Mouse (Mus musculus) ES-E14 (cell line): Measurements from ENCODE around the gene Dctpp1. TPM values are rescaled to one million over a fixed set of nuclear protein-coding genes. Genes with fewer than 3 reads are reported as not detected.

Experiments
- DNase-seq: peaks from one replicate; pipeline ENCODE4 v3.0.0-alpha.2; 2013; ENCODE audit warnings: low read depth, low spot score
- H3K27ac ChIP-seq: 2 replicates; pipeline ENCODE4 v1.5.1; 2012; ENCODE audit warnings: low read depth, mild to moderate bottlenecking, low read length, moderate library complexity, mixed read lengths; ENCODE audit not compliant: poor library complexity, insufficient read depth, severe bottlenecking
- H3K36me3 ChIP-seq: 2 replicates; pipeline ENCODE4 v1.6.1; 2012; ENCODE audit warnings: mild to moderate bottlenecking, low read length, moderate library complexity, mixed read lengths; ENCODE audit not compliant: control insufficient read depth, poor library complexity, insufficient read depth, severe bottlenecking
- H3K4me1 ChIP-seq, 2 experiments: fragments of 150-350 bp in 1 of 2; sonication (generic) in 1 of 2; 2 replicates each; pipeline ENCODE4 v1.6.1; 2012; ENCODE audit warnings: low read length in 2 of 2, mild to moderate bottlenecking in 1 of 2, mixed read lengths in 1 of 2; ENCODE audit not compliant: control insufficient read depth in 2 of 2, insufficient read depth in 2 of 2, poor library complexity in 1 of 2
- H3K4me3 ChIP-seq, 2 experiments: fragments of 150-350 bp in 1 of 2; sonication (generic) in 1 of 2; 2 replicates each; pipeline ENCODE4 v1.5.1; 2012; ENCODE audit warnings: low read length in 2 of 2, low read depth in 1 of 2, mild to moderate bottlenecking in 1 of 2, mixed read lengths in 1 of 2; ENCODE audit not compliant: insufficient read depth in 1 of 2, poor library complexity in 1 of 2, severe bottlenecking in 1 of 2
- H3K9ac ChIP-seq: 2 replicates; pipeline ENCODE4 v1.6.1; 2012; ENCODE audit warnings: low read depth, mild to moderate bottlenecking, low read length, mixed read lengths; ENCODE audit not compliant: poor library complexity, insufficient read depth, severe bottlenecking
- H3K9me3 ChIP-seq: fragments of 150-350 bp; sonication (generic); 2 replicates; pipeline ENCODE4 v1.6.1; 2012; ENCODE audit warnings: low read depth, mild to moderate bottlenecking, low read length; ENCODE audit not compliant: control insufficient read depth, insufficient read depth
- CHD2 ChIP-seq: IDR thresholded peaks from 2 replicates; pipeline ENCODE4 v1.6.1; 2014; ENCODE audit warnings: mild to moderate bottlenecking, low read depth, low read length, inconsistent platforms
- HCFC1 ChIP-seq: IDR thresholded peaks from 2 replicates; pipeline ENCODE4 v1.6.1; 2012; ENCODE audit warnings: low read length, inconsistent platforms, borderline replicate concordance; ENCODE audit not compliant: insufficient read depth
- MAFK ChIP-seq: IDR thresholded peaks from 2 replicates; pipeline ENCODE4 v1.6.1; 2014; ENCODE audit warnings: mild to moderate bottlenecking, low read depth, low read length, inconsistent platforms; ENCODE audit not compliant: insufficient read depth
- ZC3H11A ChIP-seq: IDR thresholded peaks from 2 replicates; pipeline ENCODE4 v1.6.1; 2012; ENCODE audit warnings: low read depth, mild to moderate bottlenecking, inconsistent platforms, low read length, borderline replicate concordance
- ZNF384 ChIP-seq: IDR thresholded peaks from 2 replicates; pipeline ENCODE4 v1.6.1; 2012; ENCODE audit warnings: low read depth, low read length, inconsistent platforms
- in situ Hi-C, 2 experiments: fragments of 600-800 bp; cut with MboI; formaldehyde crosslinking; loops; one replicate each; pipeline ENCODE4 v1.15.1; 2025; ENCODE audit warnings: low sequenced_read_pairs in 2 of 2, inconsistent platforms in 1 of 2; ENCODE audit not compliant: unreplicated experiment in 2 of 2
- total RNA-seq: library from RNA; depleted of rRNA; stranded (reverse); fragments of 300-350 nt; gene quantifications from 2 replicates; pipeline ENCODE4 v1.2.3, GENCODE M21; 2012

Dctpp1 gene
- total RNA-seq, 1 experiment = 391 TPM

DNA sequence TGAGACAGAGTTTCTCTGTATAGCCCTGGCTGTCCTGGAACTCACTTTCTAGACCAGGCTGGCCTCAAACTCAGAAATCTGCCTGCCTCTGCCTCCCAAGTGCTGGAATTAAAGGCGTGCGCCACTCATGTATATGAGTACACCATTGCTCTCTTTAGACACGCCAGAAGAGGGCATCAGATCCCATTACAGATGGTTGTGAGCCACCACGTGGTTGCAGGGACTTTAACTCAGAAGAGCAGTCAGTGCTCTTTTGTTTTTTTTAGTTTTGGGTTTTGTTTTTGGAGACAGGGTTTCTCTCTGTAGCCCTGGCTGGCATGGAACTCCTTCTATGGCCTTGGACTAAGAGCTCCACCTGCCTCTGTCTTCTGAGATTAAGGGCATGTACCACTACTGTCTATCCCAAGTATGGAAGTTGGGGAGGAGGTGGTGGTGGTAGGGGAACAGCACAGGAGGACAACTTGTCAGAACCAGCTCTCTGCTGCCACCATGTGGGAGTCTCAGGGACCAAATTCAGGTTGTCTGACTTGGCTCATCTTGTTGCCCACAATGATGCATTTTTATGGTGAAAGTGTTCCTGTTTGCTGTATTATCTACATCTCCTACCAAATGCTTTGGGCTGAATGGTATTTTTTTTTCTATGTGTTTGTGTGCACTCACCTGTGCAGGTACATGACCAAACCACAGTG, 31.8 kb downstream of the Dctpp1 start:
- Histone ChIP-seq H3K4me1 (peaks cover 3 to 17% of the 10 kb centered on the region in 2 experiments; a peak in 2 of 4 replicates), H3K4me3 (no peak overlapping the region), H3K27ac (peak overlapping the region; percentile 65; the same call in 1 of the 2 replicates), H3K9me3 (no peaks in the 10 kb centered on the region), H3K36me3 (peaks cover 8% of the 10 kb centered on the region), H3K9ac (peak overlapping the region; percentile 66; the same call in 1 of the 2 replicates)
- in situ Hi-C loops = no loop called here
- DNase-seq = peak; percentile 96
- no peak for TF ChIP-seq CHD2
- TF ChIP-seq HCFC1 = no peak
- TF ChIP-seq ZNF384 = no peak
- TF ChIP-seq MAFK = no peak
- no peak for TF ChIP-seq ZC3H11A

DNA sequence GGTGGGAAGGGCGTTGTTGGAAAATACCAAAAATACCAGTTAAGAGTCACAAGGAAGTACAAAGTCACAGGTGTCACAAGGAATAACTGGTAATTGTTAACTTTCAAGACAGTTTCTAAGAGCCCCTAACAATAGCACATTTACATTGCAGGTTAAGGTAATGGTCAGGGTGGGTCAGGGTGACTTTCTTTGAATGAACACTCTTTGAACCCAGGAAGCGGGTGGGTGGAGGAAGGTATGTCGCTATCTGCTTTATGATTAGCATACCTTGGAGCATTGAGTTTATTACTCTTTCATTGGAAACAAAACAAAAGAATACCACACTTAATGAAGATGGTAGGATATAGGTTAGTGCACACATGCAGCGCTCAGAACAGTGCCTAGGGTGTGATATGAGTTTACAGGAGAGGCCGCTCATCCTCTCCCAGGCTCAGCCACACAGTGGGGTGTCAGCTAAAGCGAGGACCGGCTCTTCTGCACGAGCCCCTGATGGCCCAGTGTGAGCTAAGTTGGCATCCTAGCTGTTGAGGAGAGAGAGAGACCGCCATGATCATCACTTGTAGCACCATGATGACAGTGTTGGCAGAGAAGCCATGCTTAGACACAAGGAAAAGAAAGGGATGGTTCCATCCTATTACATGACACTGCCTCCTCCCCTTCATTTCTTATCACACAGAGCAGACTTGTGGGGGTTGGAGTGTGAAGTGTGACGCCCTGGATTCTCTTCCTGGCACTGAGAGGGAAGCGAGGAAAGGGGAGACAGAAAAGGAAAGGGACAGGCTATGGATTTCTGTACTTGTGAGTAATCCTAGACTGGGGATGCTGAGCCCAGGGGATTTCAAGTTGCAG, 35.1 kb downstream of the Dctpp1 start:
- Histone ChIP-seq H3K9me3 (no peaks in the 10 kb centered on the region), H3K4me1 (peaks cover 7 to 15% of the 10 kb centered on the region in 2 experiments; a peak in 3 of 4 replicates), H3K4me3 (no peak overlapping the region), H3K9ac (0 out of 2 replicates have a peak overlapping the region, but pooled peaks have one; percentile 3), H3K27ac (peak overlapping the region; percentile 81), H3K36me3 (peaks cover 2% of the 10 kb centered on the region; the same call in 1 of the 2 replicates)
- in situ Hi-C loops = no loop called here
- TF ChIP-seq CHD2 (no peak), ZC3H11A (no peak), HCFC1 (no peak), ZNF384 (no peak), MAFK (no peak)
- DNase-seq = no peak

DNA sequence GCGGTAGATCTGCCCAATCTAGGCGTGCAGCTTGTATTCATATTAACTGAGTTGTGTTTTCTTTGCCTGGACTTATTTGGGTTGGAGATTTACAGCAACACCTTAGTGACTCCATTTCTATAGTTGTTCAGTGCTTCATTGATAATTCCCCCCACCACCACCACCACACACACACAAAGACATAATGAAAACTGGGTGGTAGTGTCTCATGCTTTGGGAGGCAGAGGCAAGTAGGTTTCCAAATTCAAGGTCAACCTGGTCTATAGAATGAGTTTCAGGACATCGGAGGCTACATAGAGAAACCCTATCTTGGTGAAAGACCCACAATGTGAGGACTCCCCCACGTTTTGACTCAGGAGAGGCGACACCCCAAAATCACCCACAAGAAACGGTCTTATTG, 35.9 kb downstream of the Dctpp1 start:
- peak overlapping the region; percentile 86 for H3K27ac ChIP-seq
- TF ChIP-seq HCFC1 = no peak
- TF ChIP-seq ZC3H11A = no peak
- TF ChIP-seq MAFK = no peak
- no peak for TF ChIP-seq ZNF384
- no peak for TF ChIP-seq CHD2
- peak overlapping the region; percentile 14; the same call in 1 of the 2 replicates for H3K9ac ChIP-seq
- H3K9me3 ChIP-seq = no peaks in the 10 kb centered on the region
- peaks cover 7 to 13% of the 10 kb centered on the region in 2 experiments; a peak in 3 of 4 replicates for H3K4me1 ChIP-seq
- DNase-seq = no peak
- no peak overlapping the region; a peak in 1 of 4 replicates for H3K4me3 ChIP-seq
- in situ Hi-C loops = no loop called here
- H3K36me3 ChIP-seq = peaks cover 2% of the 10 kb centered on the region; the same call in 1 of the 2 replicates
